Mouse (Mus musculus) liver, embryonic 14.5 days (tissue): ENCODE data around the gene Ppef2.

Experiments
- CTCF ChIP-seq: IDR thresholded peaks from 2 replicates; pipeline ENCODE4 v1.5.1; 2016; ENCODE audit warnings: antibody characterized with exemption, low read depth, control low read depth
- EP300 ChIP-seq: IDR thresholded peaks from 2 replicates; pipeline ENCODE4 v1.6.1; 2016; ENCODE audit warnings: antibody characterized with exemption, low read depth

GRCm38 (mm10) chr5:92248614-92249013 lies 7.5 kb downstream of the Ppef2 start:
- TF ChIP-seq CTCF (no peak), EP300 (no peak)
